In genomic region chr12:82374020-82374419, GRCm38 (mm10) we compare ENCODE assay signal across 11 mouse cellular contexts.
DNase-seq lines count a peak whose midpoint lies in the region; ATAC-seq and TF ChIP-seq lines count a peak whose summit lies in the region.
"Had no signal": no experiment of that assay in that cellular context is flagged by ENCODE, and none has a peak within 500 bp of the region (broad histone marks: within the 10 kb centered on the region; RNA-seq: fewer than 3 reads in every experiment).

No protein-coding gene starts in this region.

- no peaks in the 10 kb centered on the region for H3K27me3 ChIP-seq in intestine, embryonic 15.5 days (replicated peaks)
- no peaks in the 10 kb centered on the region for H3K27me3 ChIP-seq in midbrain, embryonic 11.5 days (ENCODE audit: control insufficient read depth, insufficient read depth, low read length)
- H3K27me3 ChIP-seq: neural tube, embryonic 12.5 days had no signal

- intact Hi-C loops in heart, postnatal 14 days (cut with DNase I): no loop called here

- H3K27ac ChIP-seq in layer of hippocampus, adult 2 months: peak overlapping the region; percentile 74
- 0 out of 2 replicates have a peak overlapping the region, but pooled peaks have one; percentile 7 for H3K27ac ChIP-seq in intestine, embryonic 15.5 days
- no peak overlapping the region for H3K27ac ChIP-seq in midbrain, embryonic 11.5 days (ENCODE audit: low read depth, low read length)
- H3K27ac ChIP-seq: neural tube, embryonic 12.5 days had no signal

- ATAC-seq in intestine, embryonic 15.5 days: no peak
- no peak for ATAC-seq in midbrain, embryonic 11.5 days (ENCODE audit: low FRiP score)

- TF ChIP-seq CTCF in layer of hippocampus, adult 2 months (conservative IDR thresholded peaks at IDR 0.05): no peak

- no peak overlapping the region for H3K9ac ChIP-seq in intestine, embryonic 15.5 days
- no peak overlapping the region for H3K9ac ChIP-seq in midbrain, embryonic 11.5 days (ENCODE audit: low read length)
- H3K9ac ChIP-seq: neural tube, embryonic 12.5 days had no signal

- no peak overlapping the region for H3K4me2 ChIP-seq in intestine, embryonic 15.5 days (replicated peaks)
- no peak overlapping the region for H3K4me2 ChIP-seq in midbrain, embryonic 11.5 days
- H3K4me2 ChIP-seq: neural tube, embryonic 12.5 days had no signal

- no peaks in the 10 kb centered on the region for H3K4me1 ChIP-seq in intestine, embryonic 15.5 days (replicated peaks)
- H3K4me1 ChIP-seq in midbrain, embryonic 11.5 days (ENCODE audit: control insufficient read depth, insufficient read depth, low read length): peaks cover 23% of the 10 kb centered on the region
- H3K4me1 ChIP-seq: neural tube, embryonic 12.5 days had no signal

- H3K4me3 ChIP-seq in layer of hippocampus, adult 2 months: no peak overlapping the region
- no peak overlapping the region for H3K4me3 ChIP-seq in intestine, embryonic 15.5 days (replicated peaks)
- no peak overlapping the region for H3K4me3 ChIP-seq in midbrain, embryonic 11.5 days (ENCODE audit: low read depth, low read length)
- H3K4me3 ChIP-seq: neural tube, embryonic 12.5 days had no signal

- DNase-seq in heart, adult 11 months: peak; percentile 55
- DNase-seq in heart, postnatal 14 days: no peak
- DNase-seq in layer of hippocampus, adult 2 months (ENCODE audit: low spot score in 2 of 2): peak in 1 of 2 experiments; percentile 32
- no peak for DNase-seq in layer of hippocampus, postnatal 10 days (ENCODE audit: low spot score in 2 of 2)
- peak; percentile 15 for DNase-seq in adipocyte (ENCODE audit: low spot score)
- DNase-seq in embryo, embryonic 10 days (ENCODE audit: low spot score): no peak
- no peak for DNase-seq in midbrain, embryonic 11.5 days (ENCODE audit: low spot score, missing footprints)
- DNase-seq: cerebellum, adult 11 months; lung, postnatal 4 days had no signal

- H3K9me3 ChIP-seq in intestine, embryonic 15.5 days: no peaks in the 10 kb centered on the region
- H3K9me3 ChIP-seq in midbrain, embryonic 11.5 days (ENCODE audit: control insufficient read depth, low read length): no peaks in the 10 kb centered on the region
- H3K9me3 ChIP-seq: neural tube, embryonic 12.5 days had no signal

- 0 out of 2 replicates have a peak, but pooled peaks cover 3% of the 10 kb centered on the region for H3K36me3 ChIP-seq in intestine, embryonic 15.5 days
- H3K36me3 ChIP-seq in midbrain, embryonic 11.5 days (ENCODE audit: control insufficient read depth, insufficient read depth, low read length): no peaks in the 10 kb centered on the region
- H3K36me3 ChIP-seq: neural tube, embryonic 12.5 days had no signal

Comparison
In these comparisons a context has a peak if more than half of its experiments do, and no peak if none do; other contexts are left out.
1. DNase-seq: peak in heart, adult 11 months (single experiment) and adipocyte (single experiment); none in heart, postnatal 14 days (0 of 2), layer of hippocampus, postnatal 10 days (0 of 2), embryo, embryonic 10 days (single experiment) and midbrain, embryonic 11.5 days (single experiment).